Mouse (Mus musculus): ENCODE measurements around the gene Tmc3.
A peak's percentile ranks its signal among the peaks of the same experiment; 100 is the strongest.

Gene Tmc3

DNA sequence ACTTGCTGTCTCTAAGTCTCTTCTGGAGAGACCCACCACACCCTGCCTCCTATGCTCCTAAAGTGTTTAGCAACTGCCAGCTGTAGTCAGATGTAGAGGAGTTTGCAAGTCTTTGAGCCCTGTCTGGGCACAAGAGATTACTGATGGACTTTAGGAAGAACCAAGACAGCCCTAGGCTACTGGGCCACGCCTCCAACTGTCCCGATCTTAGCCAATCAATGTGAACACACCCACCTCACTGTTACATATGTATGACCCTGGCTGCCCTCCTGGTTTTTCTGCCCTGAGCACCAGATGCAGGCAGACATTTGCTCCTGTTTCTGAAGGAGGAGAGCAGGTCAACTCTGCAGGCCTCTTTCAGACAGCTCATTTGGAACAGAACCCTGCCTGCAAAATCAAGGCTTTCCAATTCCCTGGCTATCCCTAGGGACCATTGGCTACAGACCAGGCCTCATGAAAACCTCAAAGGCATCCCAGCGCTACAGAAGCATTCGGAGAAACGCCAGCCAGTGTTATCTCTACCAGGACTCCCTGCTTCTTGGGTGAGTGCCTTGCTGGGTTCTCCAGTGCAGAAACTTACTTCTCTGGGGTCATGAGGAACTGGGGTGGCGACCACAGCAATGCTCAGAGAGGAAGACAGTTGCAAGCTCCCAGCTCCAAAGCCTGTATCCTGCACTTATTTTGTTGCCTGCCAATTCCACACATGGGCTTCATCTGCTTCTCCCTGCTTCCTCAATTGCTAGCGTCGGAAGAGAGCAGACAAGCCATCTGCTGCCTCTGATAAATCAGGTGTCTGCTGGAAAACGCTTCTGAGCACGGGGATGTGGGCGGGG, at the start of gene Tmc3:
Tmc3 (plus strand) TSS at position 289 of the 833 bp plus-strand sequence.
- no peak for DNase-seq

DNA sequence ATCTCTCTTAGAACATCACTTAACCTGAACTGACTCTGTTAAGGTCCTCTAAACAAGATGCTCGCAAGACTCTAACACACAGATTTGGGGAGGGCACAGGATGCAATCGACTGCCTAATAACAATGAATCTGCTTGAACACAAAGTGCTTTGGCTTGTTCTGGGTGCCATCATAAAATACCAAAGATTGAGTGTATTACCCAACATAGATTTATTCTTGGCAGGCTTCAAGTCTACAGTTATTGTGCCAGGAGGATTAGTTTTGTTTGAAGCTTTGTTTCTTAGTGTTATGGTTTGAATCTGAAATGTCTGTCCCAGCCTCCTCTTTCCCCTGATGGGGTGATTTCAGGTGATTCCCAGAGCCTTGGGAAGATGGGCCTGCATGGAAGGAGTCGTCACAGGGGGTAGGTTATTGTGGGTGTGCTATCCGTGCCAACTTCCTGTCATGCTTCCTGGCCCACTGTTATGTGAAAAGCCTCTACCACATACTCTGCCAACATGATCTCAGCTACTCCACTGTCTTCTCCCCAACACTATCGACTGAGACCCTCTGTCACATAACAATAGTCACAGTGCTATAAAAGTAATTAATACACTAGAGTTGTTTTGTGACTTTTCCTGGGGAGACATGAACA, 43.1 kb upstream of the Tmc3 start:
- DNase-seq: no peak

DNA sequence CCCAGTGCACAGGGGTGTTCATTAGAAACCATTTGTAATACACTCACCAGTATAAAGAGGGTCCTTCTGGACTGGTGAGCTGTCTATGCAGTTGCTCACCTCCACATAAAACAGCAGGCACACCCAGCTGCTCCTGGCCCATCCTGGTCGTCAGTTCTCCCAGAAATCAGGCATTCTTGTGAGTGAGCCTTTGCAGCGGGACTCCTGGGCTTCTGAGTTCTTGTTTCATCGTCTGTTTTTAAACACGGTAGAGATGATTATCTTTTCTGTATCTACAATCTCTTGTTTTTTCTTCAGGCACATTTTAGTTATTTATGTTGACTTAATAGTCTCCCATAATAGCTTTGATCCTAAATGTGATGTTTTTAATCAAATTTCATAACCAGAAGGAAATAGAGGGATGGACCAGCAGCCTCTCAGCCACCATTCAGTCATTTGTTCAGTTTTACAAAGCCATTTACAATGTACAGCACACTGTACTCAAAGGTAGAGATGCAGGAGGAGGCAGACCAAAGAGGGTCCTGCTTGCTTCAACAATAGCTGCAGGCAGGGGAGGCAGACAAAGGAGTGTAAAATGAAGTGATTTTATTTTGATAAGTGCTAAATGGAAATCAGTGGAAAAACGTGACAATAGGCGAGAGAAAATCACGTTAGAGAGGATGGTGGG, 35.9 kb upstream of the Tmc3 start:
- DNase-seq: no peak

DNA sequence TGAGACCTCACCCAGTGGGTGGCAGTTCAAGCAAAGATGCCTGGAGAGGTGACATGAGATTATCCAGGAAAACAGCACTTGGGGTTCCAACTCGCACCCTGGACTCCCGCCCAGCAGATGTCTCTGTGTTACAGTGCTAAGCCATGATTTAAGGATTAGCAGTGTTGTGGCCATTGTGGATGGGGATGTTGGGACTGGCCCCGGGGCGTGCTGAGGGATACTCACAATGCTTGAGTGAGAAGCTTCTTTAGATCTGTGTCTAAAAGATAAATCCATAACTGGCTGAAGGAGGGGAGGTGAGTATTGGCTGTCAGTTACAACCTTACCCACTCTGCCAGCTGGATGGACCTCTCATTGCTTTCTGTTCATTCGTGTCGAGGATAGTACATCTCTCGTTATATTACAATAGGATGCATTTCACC, 35.4 kb upstream of the Tmc3 start:
- DNase-seq: no peak

DNA sequence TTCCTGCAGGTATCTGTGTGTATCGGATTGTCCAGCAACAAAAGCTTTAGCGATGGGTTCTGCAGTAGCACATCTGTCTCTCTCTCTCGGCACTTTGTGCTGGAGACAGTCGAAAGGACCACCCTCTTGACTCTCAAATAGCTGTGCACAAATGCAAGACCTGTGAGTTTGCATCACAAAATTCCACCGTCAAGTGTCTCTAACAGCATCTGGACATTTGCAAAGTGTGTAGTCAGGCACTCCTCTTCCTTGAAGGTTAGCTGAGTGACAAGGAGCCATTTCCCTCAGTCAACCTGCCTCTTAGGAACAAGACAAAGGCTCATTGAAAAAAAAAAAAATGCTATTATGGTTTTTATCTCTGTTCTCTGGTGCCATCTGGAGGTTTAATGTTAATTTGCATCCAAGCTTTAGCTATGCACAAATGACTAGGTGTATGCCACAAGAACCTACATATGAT, 34.7 kb upstream of the Tmc3 start:
- DNase-seq: no peak

DNA sequence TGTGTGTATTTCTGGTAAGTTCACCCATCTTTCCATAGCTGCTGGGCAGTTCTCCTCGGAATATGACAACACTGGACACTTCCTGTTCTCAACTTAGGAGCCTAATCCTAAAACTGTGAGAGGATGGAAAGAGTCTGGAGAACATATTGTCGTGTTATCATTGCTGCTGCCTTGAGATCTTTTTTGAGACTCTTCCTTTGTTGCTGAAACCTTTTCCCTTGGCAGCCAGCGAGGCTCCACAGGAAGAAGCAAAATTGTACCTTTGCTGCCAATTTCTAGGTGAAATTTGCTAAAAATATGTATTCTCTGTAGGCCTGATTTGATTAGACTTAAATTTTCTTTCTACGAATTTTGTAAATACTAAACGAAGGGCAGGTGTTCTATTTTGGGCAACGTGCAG, 30.2 kb upstream of the Tmc3 start:
- no peak for DNase-seq

DNA sequence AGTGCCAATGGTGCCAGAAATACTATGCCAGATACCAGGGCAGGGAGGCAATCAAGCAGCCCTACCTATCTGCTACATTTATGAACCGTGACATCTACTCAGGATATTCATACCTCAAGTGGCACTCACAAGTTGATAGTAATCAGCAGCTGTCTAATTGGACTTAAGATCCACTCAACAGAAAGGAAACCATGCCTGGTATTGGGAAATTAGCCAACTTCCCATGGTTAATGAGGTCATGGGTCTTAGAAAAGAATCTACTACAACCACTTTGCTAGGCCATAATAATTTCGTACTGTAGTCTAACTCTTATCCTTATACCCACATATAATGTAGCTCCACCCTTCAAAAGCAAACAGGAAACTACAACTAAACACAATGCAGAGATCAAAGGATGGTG, 28.2 kb upstream of the Tmc3 start:
- no peak for DNase-seq

DNA sequence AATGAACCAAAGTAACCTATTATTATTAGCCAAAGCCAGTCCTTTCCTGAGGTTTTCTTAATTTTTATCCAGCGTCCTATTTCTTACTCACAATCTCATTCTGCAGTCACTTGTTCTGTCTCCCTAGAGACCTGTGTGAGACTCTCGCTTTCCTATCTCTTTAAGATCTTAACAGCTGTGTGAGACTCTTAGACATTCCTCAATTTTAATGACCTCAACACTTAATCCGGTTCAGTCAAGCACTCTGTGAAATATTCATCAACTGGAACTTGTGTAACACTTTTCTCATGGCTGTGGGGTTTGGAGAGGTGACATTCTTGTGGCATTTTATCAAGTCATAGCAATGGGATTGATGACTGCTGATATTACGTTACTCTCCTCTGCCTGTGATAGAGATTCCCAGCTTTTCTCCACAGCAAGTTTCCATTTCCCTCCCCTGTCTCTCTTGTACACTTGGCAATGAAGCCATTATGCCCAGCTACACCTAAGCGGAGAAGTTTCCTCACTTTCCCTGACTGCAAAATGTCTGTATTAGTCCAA, 25.9 kb upstream of the Tmc3 start:
- no peak for DNase-seq

DNA sequence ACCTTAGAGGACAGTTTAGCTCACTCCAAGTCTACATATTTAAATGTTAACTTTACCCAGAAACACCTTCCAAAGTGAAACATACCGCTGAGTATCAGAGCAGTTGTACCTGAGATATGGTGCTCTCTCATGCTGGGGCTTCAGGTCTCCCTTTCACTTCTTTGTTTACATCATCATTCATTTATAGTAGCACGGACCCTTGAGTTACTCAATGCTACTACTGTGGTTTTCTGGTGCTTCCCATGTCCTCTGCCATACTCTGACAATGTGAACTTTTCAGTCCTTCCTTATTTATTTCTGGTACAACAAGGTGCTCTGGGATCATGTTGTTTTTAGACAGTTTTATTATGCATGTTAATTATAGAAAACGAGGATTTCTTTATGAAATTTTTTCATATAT, 25.2 kb upstream of the Tmc3 start:
- DNase-seq: no peak

DNA sequence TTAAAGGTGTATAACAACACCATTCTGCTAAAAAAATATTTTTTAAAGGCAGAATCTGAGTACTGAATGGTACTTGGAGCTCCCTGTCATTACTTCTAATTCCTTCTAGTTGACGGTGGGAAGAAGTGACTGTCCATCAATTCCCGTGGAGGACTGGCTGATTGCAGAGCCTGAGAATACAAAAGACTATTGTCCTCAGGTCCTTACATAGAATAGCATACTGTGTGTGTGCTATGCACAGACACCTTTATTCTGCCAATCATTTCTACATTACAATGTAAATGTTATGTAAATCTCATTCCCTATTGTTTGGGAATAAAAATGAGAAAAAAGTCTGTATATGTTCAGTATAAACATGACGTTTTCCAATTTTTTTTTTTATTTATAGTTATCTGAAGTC, 22.9 kb upstream of the Tmc3 start:
- no peak for DNase-seq

DNA sequence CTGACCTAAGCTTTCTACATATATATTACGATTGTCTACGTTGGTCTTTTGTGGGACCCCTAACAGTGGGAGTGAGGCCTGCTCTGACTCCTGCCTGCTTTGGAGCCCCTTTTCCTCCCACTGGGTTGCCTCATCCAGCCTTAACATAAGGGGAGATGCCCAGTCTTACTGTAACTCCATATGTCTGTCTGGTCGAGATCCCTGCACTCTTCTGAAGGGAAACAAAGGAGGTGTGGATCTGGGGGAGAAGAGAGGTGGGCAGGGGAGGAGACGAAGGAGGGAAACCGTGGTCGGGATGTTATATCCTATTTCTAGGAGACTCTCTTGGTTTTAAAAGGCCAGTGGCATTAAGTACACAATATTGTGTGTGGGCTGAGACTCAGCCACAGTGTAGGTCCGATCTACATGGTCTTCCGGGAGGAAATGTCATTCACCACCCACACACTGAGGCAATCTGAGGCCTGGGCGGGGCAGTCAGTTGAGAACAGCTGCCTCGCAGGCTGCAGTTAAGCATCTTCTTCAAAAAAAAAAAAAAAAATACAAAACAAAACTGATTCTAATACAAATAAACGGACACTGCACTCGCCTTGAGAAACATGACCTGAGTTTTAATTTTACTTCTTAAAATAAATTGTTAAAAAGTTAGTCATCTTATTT, 20.0 kb upstream of the Tmc3 start:
- DNase-seq: peak; percentile 33

DNA sequence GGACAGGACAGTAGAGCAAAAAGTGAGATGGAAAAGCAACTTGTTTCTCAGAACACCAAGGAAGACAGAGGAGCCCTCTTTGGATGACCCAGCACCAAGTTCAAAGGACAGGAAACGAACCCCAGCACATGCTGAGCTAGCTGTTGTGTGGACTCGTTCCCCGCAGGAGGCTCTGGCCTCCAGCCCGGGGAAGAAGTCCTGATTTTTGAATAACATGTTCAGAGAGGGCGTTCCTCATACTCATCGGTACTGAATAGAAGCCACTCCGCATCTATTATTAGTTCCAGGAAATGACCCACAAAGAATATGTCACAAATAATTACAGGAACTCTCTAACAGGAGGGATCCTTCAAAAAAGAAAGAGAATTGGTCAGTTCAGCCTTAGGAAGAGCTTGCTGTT, 18.8 kb upstream of the Tmc3 start:
- no peak for DNase-seq

DNA sequence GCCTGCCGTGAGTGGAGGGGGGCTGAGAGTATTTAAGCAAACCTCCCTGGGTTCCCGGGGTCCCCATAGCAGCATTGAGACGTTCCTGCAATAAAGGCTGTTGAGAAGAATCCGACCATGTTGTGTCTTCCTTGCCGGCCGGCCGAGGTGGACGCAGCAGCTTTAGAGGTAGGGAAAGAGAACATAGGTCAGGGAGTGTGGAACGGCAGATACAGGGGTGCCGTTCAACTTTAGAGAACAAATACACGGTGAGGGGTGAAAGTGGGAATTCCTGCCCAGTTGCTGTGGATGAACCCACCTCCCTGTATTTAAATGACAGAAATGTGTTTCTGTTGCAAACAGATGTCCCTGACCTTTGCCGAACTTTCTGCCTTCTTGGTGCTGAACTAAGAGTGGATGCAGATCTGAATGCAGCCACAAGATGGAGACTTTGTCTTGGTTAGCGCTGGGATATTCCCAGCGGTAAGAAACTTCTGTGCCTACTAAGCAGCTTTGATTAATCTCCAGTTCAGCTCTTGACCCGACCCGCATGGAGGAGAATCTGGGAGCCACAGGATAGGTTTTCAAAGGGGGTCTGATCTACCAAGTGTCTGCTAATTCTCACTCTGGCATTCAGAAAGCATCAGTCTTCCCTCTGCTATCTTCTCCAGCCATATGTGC, 16.8 kb upstream of the Tmc3 start:
- DNase-seq: peak; percentile 47

DNA sequence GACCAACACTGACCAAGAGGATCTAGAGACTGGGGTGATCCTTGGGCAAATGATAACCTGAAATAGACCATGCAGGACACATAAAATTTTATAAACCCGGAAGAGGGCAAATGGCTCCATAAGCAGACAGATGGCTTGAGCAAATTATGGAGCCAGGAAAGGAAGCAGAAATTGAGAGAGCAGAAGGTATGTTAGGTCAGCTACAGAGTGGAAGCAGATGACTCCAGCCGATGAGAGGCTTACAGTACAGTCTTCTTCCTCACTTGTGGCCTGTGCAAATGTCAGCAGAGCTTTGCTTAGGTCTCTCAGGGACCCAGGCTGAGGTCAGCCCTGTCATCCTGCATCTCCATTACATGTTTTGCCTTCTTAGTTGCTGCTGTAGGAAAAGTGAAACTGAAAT, 15.9 kb upstream of the Tmc3 start:
- DNase-seq: no peak

DNA sequence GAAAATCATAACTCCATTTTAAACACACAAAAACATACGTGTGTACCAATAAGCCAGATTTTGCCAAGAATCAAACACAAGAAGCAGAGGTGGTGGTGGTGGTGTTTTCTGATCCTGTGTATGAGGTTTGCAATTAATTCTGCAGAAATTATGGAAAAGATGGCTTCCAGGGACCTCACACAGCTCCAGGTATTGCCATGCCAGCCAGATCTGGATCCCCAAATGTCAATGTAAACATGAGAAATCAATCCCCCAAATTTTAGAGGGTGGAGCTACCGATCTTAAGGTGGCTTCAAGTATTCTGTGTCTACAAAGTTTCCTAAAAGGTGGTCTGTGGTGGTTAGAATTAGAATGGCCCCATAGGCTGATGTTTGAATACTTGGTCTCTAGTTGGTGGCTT, 15.3 kb upstream of the Tmc3 start:
- no peak for DNase-seq

DNA sequence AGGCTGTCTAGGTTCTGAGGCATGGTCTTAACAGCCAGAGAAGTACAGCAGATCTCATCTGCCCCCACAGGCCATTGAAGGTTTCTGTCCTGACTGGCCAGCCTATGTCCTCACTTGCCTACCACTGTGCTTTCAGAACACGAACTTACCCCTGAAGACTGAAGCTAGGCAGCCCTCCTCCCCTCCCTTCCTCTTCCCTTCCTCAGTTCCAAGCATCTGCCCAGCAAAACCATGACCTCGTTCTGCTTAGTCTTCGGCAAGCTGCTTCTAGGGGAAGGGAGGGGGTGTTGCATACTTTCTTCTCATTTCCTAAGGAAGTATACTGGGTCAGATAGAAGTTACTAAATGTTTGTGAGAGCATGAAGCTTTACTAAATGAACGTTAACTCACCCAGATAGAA, 13.7 kb upstream of the Tmc3 start:
- no peak for DNase-seq

DNA sequence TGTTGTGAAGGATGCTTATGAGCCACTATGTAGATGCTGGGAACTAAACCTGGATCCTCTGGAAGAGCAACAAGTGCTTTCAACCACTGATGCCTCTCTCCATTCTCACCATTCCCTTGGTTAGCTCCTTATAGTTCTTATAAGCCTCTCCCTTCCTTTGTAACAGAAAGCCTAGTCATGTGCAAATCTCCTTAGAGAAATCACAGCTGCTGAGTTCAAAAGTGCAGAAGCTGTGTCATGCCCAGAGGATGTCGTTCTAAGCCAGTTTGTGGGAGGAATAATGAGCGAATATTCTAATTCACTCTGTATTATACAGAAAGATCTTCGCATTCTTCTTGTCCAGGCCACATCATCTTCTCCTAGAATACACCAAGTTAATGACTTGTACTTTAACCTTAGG, 12.8 kb upstream of the Tmc3 start:
- DNase-seq: no peak

DNA sequence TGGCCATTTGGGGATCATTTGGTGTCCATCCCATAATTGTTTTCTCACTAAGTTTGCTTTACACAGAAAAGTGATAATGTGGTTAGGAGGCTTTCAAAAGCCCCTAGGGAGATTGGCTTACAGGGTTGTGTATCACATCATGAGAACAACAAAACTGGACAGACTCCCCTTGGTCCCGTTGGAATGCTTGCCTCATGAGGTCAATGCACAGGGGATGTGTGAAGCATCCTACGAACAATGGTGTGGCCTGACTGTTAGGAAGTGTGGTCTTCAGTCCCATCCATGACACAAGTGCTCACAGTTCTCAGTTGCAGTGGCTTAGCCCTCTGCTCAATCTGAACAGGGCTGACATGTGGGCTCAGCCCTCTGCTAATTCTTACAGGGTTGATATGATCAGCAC, 12.3 kb upstream of the Tmc3 start:
- DNase-seq: no peak

DNA sequence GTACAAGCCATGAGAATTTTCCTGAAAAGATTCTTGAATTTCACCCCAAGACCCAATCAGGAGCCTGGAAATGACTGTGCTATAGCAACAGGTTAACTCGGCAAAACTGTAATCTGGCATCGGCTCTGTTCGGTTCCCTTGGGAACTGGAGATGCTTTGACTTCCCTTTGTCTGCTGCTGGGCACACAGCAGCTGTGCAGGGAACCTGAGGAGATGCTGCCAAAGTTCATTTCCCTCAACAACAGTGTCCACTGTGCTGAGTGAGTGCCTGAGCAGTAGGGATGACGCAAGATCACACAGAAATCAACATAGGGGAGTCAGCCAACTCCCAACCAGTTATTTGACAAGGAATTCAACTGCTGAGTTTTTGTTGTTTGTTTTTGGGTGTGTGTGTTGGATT, 3.8 kb upstream of the Tmc3 start:
- DNase-seq: no peak

DNA sequence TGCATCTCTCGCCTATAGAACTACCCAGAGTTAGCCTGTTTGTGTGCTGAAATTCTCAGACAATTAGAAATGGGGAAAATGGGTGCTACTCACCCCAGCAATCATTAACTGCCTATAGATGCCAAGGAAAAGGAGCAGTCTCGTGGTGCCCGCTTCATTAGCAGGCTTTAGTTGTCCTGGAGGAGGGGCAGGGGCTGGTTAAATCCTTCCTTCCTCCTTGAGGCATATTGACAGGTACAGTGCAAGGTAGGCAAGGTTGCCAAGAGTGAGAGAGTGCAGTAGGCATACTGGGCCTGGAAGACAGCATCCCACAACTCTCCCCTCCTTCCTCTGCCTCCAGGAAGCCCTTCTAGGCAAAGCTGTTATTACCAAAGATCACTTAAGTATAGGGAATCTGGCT, 9.3 kb downstream of the Tmc3 start:
- no peak for DNase-seq

DNA sequence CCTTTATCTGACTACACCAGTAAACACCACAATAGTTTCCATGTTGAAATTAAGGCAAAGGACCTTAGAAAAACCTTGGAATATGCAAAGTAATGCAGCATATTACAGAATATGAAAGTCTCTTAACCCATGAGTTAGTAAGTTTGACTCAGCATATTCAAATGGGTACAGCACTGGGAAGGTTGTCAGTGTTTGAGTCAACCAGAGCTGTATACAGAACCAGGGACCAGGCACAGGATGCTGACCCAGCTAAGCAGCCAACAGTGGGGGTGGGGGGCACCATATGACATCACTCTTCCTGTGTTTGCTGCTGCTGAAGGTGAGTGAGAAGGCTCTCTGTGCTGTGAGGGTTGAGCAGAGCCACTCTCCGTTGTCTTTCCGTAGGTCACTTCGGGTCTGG, 12.3 kb downstream of the Tmc3 start:
- no peak for DNase-seq

DNA sequence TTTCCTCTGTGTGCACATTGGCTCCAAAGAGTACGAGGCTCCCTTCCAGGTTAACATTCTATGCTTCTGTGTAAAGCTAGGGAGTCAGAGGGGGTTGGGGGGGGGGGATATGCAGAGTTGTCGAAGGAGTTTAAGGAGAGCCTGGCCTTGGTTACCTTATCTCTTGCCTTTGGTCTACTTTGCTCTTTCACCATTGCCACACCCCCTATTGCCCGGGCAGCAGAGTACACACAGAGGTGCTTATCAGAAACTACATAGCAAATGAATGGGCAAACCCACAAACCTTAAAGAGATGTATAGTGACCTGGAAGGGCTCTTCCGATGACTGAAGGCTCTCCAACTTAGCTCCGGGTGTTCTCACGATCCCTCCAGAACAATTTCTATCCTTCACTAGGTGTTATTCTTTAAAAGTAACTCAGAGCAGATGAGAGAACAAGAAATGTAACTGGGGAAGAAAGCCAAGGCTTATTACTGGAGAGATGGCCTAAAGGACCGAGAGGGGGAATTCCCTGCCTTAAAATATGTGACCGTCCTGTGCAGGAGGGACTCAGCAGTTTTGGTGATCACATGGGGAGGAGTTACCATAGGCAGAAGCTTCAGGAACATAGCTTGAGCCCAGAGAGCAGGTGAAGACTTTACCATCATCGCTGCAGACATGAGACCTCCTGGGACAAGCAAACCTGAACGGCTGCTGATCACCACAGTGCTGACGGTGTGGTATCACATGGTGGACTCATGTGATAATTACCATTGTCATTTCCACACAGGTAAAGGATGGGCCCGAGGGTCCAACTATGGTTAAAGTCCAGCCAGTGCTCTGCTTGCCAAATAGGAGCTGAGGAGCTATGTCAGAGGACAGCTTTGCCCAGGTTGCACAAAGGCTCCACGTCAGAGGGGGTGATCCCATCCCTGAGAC, 14.5 kb downstream of the Tmc3 start:
- no peak for DNase-seq

Measured in thymus, postnatal 25 days (tissue).